Mouse (Mus musculus): ENCODE results near the gene Tnfsf4. TPM values are rescaled to one million over a fixed set of nuclear protein-coding genes. Genes with fewer than 3 reads are reported as not detected.

The Tnfsf4 gene
- polyA plus RNA-seq, 1 experiment: 0.13 TPM

GRCm38 (mm10) chr1:161406480-161406879, 11.3 kb downstream of the Tnfsf4 start:
- 77% methylated on average over 1 of the region's 1 CpGs for WGBS
- no peak overlapping the region for H3K4me3 ChIP-seq (ENCODE audit: extremely low read depth, insufficient read depth, insufficient read length)
- no peaks in the 10 kb centered on the region for H3K27me3 ChIP-seq (ENCODE audit: control insufficient read depth, insufficient read depth, low read length)
- no peak overlapping the region for H3K27ac ChIP-seq (ENCODE audit: insufficient read depth, low read length)
- no peak for TF ChIP-seq POLR2A (IDR thresholded peaks at IDR 0.05; ENCODE audit: low read depth, low read length)
- no peak for TF ChIP-seq CTCF (IDR thresholded peaks at IDR 0.05; ENCODE audit: extremely low read depth, insufficient read depth, insufficient read length, insufficient replicate concordance)
- H3K36me3 ChIP-seq (ENCODE audit: control insufficient read depth, insufficient read depth, low read length): no peaks in the 10 kb centered on the region
- DNase-seq (ENCODE audit: low read depth in 1 of 2, low spot score in 2 of 2): no peak
- no peaks in the 10 kb centered on the region for H3K4me1 ChIP-seq (ENCODE audit: control insufficient read depth, insufficient read depth, insufficient read length)

- H3K36me3 ChIP-seq (ENCODE audit: control insufficient read depth, insufficient read depth, low read length): no peaks in the 10 kb centered on the region
- H3K4me1 ChIP-seq (ENCODE audit: control insufficient read depth, insufficient read depth, insufficient read length): no peaks in the 10 kb centered on the region
- H3K27me3 ChIP-seq (ENCODE audit: control insufficient read depth, insufficient read depth, low read length): no peaks in the 10 kb centered on the region
- H3K27ac ChIP-seq (ENCODE audit: insufficient read depth, low read length): no peak overlapping the region
- TF ChIP-seq CTCF (IDR thresholded peaks at IDR 0.05; ENCODE audit: extremely low read depth, insufficient read depth, insufficient read length, insufficient replicate concordance) (no peak), POLR2A (IDR thresholded peaks at IDR 0.05; ENCODE audit: low read depth, low read length) (no peak)
- H3K4me3 ChIP-seq (ENCODE audit: extremely low read depth, insufficient read depth, insufficient read length): no peak overlapping the region
- DNase-seq (ENCODE audit: low read depth in 1 of 2, low spot score in 2 of 2): no peak
Observed at GRCm38 (mm10) chr1:161419926-161420325, 24.7 kb downstream of the Tnfsf4 start.

- TF ChIP-seq CTCF (IDR thresholded peaks at IDR 0.05; ENCODE audit: extremely low read depth, insufficient read depth, insufficient read length, insufficient replicate concordance): no peak
- TF ChIP-seq POLR2A (IDR thresholded peaks at IDR 0.05; ENCODE audit: low read depth, low read length): no peak
- no peaks in the 10 kb centered on the region for H3K4me1 ChIP-seq (ENCODE audit: control insufficient read depth, insufficient read depth, insufficient read length)
- no peak overlapping the region for H3K27ac ChIP-seq (ENCODE audit: insufficient read depth, low read length)
- H3K4me3 ChIP-seq (ENCODE audit: extremely low read depth, insufficient read depth, insufficient read length): no peak overlapping the region
- DNase-seq (ENCODE audit: low read depth in 1 of 2, low spot score in 2 of 2): no peak
- H3K27me3 ChIP-seq (ENCODE audit: control insufficient read depth, insufficient read depth, low read length): no peaks in the 10 kb centered on the region
- no peaks in the 10 kb centered on the region for H3K36me3 ChIP-seq (ENCODE audit: control insufficient read depth, insufficient read depth, low read length)
- WGBS: 65% methylated on average over 9 of the region's 9 CpGs
Observed at GRCm38 (mm10) chr1:161420646-161421045, 25.4 kb downstream of the Tnfsf4 start.

DNA sequence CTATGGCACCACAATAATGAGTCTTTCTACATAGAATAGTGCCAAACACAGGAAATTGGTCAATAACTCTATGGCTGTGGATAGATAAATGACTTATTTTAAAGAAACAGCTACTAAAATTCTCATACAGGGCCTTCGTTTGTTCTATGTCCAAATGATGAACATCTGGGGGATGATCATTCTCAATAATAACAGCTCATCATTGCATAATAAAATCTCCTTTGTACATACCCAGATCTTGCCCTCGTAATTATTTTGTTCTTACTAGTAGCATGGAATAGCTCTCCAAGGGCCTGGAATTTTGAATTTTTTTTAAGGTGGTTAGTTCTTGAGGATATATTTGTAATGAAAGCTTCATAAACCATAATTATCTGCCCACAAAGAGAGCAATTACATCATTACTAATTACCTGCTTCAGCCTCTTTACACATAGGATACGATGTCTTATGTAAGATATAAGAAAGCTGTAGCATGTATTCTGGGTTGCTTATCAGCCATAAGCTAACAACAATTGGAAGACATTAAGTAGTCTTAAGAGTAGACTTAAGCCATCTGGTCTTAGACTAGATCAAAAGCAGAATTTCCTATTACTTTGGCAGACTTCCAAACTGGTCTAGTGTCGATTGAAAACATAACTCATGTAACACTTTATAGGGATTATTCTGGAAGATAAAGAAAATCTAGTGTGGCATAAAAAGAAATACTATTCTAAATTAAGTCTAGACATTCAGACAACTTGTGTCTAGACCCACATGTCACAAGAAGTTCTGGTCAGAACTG, 31.3 kb downstream of the Tnfsf4 start:
- TF ChIP-seq POLR2A (IDR thresholded peaks at IDR 0.05; ENCODE audit: low read depth, low read length): no peak
- Histone ChIP-seq H3K36me3 (ENCODE audit: control insufficient read depth, insufficient read depth, low read length) (no peaks in the 10 kb centered on the region), H3K4me3 (ENCODE audit: extremely low read depth, insufficient read depth, insufficient read length) (no peak overlapping the region), H3K27me3 (ENCODE audit: control insufficient read depth, insufficient read depth, low read length) (no peaks in the 10 kb centered on the region), H3K4me1 (ENCODE audit: control insufficient read depth, insufficient read depth, insufficient read length) (no peaks in the 10 kb centered on the region), H3K27ac (ENCODE audit: insufficient read depth, low read length) (no peak overlapping the region)
- WGBS: 82% methylated on average over 4 of the region's 4 CpGs
- DNase-seq (ENCODE audit: low read depth in 1 of 2, low spot score in 2 of 2): no peak

GRCm38 (mm10) chr1:161427057-161427311, 31.8 kb downstream of the Tnfsf4 start:
- no peak overlapping the region for H3K27ac ChIP-seq (ENCODE audit: insufficient read depth, low read length)
- no peaks in the 10 kb centered on the region for H3K4me1 ChIP-seq (ENCODE audit: control insufficient read depth, insufficient read depth, insufficient read length)
- no peaks in the 10 kb centered on the region for H3K36me3 ChIP-seq (ENCODE audit: control insufficient read depth, insufficient read depth, low read length)
- H3K4me3 ChIP-seq (ENCODE audit: extremely low read depth, insufficient read depth, insufficient read length): no peak overlapping the region
- no peaks in the 10 kb centered on the region for H3K27me3 ChIP-seq (ENCODE audit: control insufficient read depth, insufficient read depth, low read length)
- no peak for DNase-seq (ENCODE audit: low read depth in 1 of 2, low spot score in 2 of 2)
- 95% methylated on average over 1 of the region's 1 CpGs for WGBS
- no peak for TF ChIP-seq POLR2A (IDR thresholded peaks at IDR 0.05; ENCODE audit: low read depth, low read length)
- TF ChIP-seq CTCF (IDR thresholded peaks at IDR 0.05; ENCODE audit: extremely low read depth, insufficient read depth, insufficient read length, insufficient replicate concordance): no peak

DNA sequence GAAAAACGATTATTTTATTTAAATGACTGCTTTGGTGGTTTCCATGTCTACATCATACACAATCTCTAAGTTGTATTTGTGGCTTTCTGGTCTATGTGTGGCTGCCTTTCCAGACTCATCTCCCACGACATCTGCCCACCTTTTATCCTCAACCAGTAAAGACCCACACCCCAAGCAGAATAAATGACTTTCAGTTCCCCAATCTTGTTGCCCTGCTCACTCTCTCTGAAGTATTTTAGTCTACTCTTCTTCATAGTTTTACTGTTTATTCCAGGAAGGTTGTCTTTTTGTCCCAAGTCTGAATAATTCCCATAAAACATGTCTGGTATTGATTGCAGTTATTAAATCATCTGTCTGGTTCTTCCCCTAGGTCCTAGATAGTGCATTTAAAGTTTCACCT, 40.6 kb downstream of the Tnfsf4 start:
- no peak for DNase-seq (ENCODE audit: low read depth in 1 of 2, low spot score in 2 of 2)
- WGBS: 12% methylated on average over 2 of the region's 2 CpGs
- Histone ChIP-seq H3K27ac (ENCODE audit: insufficient read depth, low read length) (no peak overlapping the region), H3K4me1 (ENCODE audit: control insufficient read depth, insufficient read depth, insufficient read length) (no peaks in the 10 kb centered on the region), H3K36me3 (ENCODE audit: control insufficient read depth, insufficient read depth, low read length) (no peaks in the 10 kb centered on the region), H3K4me3 (ENCODE audit: extremely low read depth, insufficient read depth, insufficient read length) (no peak overlapping the region), H3K27me3 (ENCODE audit: control insufficient read depth, insufficient read depth, low read length) (no peaks in the 10 kb centered on the region)
- no peak for TF ChIP-seq CTCF (IDR thresholded peaks at IDR 0.05; ENCODE audit: extremely low read depth, insufficient read depth, insufficient read length, insufficient replicate concordance)
- no peak for TF ChIP-seq POLR2A (IDR thresholded peaks at IDR 0.05; ENCODE audit: low read depth, low read length)

GRCm38 (mm10) chr1:161436503-161436902, 41.3 kb downstream of the Tnfsf4 start:
- TF ChIP-seq CTCF (IDR thresholded peaks at IDR 0.05; ENCODE audit: extremely low read depth, insufficient read depth, insufficient read length, insufficient replicate concordance) (no peak), POLR2A (IDR thresholded peaks at IDR 0.05; ENCODE audit: low read depth, low read length) (no peak)
- 71% methylated on average over 6 of the region's 6 CpGs for WGBS

More at GRCm38 (mm10) chr1:161436503-161436902, 41.3 kb downstream of the Tnfsf4 start:
- Histone ChIP-seq H3K4me1 (ENCODE audit: control insufficient read depth, insufficient read depth, insufficient read length) (no peaks in the 10 kb centered on the region), H3K4me3 (ENCODE audit: extremely low read depth, insufficient read depth, insufficient read length) (no peak overlapping the region), H3K36me3 (ENCODE audit: control insufficient read depth, insufficient read depth, low read length) (no peaks in the 10 kb centered on the region), H3K27me3 (ENCODE audit: control insufficient read depth, insufficient read depth, low read length) (no peaks in the 10 kb centered on the region), H3K27ac (ENCODE audit: insufficient read depth, low read length) (no peak overlapping the region)
- DNase-seq (ENCODE audit: low read depth in 1 of 2, low spot score in 2 of 2): no peak
